Mouse (Mus musculus): ENCODE measurements around the gene Gm28053. TPM values are rescaled to one million over a fixed set of nuclear protein-coding genes. Genes with fewer than 3 reads are reported as not detected.

The Gm28053 gene
- total RNA-seq, 2 experiments from 2014 or later: not detected

GRCm38 (mm10) chr6:48687077-48687476, 31.3 kb upstream of the Gm28053 start:
- intact Hi-C loops (cut with DNase I): no loop called here
- DNase-seq: no peak

GRCm38 (mm10) chr6:48689320-48689719, 29.1 kb upstream of the Gm28053 start:
- no peak for DNase-seq
- intact Hi-C loops (cut with DNase I): no loop called here

- no peak for DNase-seq
- intact Hi-C loops (cut with DNase I): no loop called here
Observed at GRCm38 (mm10) chr6:48692962-48693361, 25.4 kb upstream of the Gm28053 start.

GRCm38 (mm10) chr6:48696830-48697554, 21.4 kb upstream of the Gm28053 start:
- intact Hi-C loops (cut with DNase I): no loop called here
- no peak for DNase-seq

- intact Hi-C loops (cut with DNase I): no loop called here
- no peak for DNase-seq
Observed at GRCm38 (mm10) chr6:48697555-48697930, 20.9 kb upstream of the Gm28053 start.

- intact Hi-C loops (cut with DNase I): no loop called here
- DNase-seq: no peak
Observed at GRCm38 (mm10) chr6:48698066-48698856, 20.1 kb upstream of the Gm28053 start.

GRCm38 (mm10) chr6:48698888-48699287, 19.5 kb upstream of the Gm28053 start:
- no peak for DNase-seq

GRCm38 (mm10) chr6:48700251-48701075, 17.9 kb upstream of the Gm28053 start:
- DNase-seq: no peak
- intact Hi-C loops (cut with DNase I): no loop called here

More at GRCm38 (mm10) chr6:48698888-48699287, 19.5 kb upstream of the Gm28053 start:
- intact Hi-C loops (cut with DNase I): no loop called here

- intact Hi-C loops (cut with DNase I): no loop called here
- DNase-seq: no peak
Observed at GRCm38 (mm10) chr6:48702146-48702545, 16.3 kb upstream of the Gm28053 start.

GRCm38 (mm10) chr6:48702601-48703000, 15.8 kb upstream of the Gm28053 start:
- DNase-seq: no peak
- intact Hi-C loops (cut with DNase I): no loop called here

- DNase-seq: no peak
- intact Hi-C loops (cut with DNase I): no loop called here
Observed at GRCm38 (mm10) chr6:48704146-48704545, 14.3 kb upstream of the Gm28053 start.

- no peak for DNase-seq
- intact Hi-C loops (cut with DNase I): no loop called here
Observed at GRCm38 (mm10) chr6:48706130-48706529, 12.3 kb upstream of the Gm28053 start.

- DNase-seq: no peak
- intact Hi-C loops (cut with DNase I): no loop called here
Observed at GRCm38 (mm10) chr6:48720326-48720725, 1.9 kb downstream of the Gm28053 start.

- DNase-seq: no peak
- intact Hi-C loops (cut with DNase I): no loop called here
Observed at GRCm38 (mm10) chr6:48723468-48723867, 5.1 kb downstream of the Gm28053 start.

GRCm38 (mm10) chr6:48725476-48725875, 7.1 kb downstream of the Gm28053 start:
- intact Hi-C loops (cut with DNase I): no loop called here
- DNase-seq: no peak

- intact Hi-C loops (cut with DNase I): no loop called here
- DNase-seq: no peak
Observed at GRCm38 (mm10) chr6:48727761-48728160, 9.4 kb downstream of the Gm28053 start.

GRCm38 (mm10) chr6:48732864-48733304, 14.5 kb downstream of the Gm28053 start:
- no peak for DNase-seq
- intact Hi-C loops (cut with DNase I): no loop called here

GRCm38 (mm10) chr6:48733660-48734059, 15.3 kb downstream of the Gm28053 start:
- intact Hi-C loops (cut with DNase I): no loop called here
- no peak for DNase-seq

GRCm38 (mm10) chr6:48737053-48737452, 18.6 kb downstream of the Gm28053 start:
- intact Hi-C loops (cut with DNase I): no loop called here
- DNase-seq: no peak

GRCm38 (mm10) chr6:48737688-48738087, 19.3 kb downstream of the Gm28053 start:
- DNase-seq: no peak
- intact Hi-C loops (cut with DNase I): no loop called here
